Mouse (Mus musculus) CH12.LX (cell line): ENCODE measurements around the gene Hdc. TPM values are rescaled to one million over a fixed set of nuclear protein-coding genes. Genes with fewer than 3 reads are reported as not detected.

Experiments
- DNase-seq: peaks from one replicate; pipeline ENCODE4 v3.0.0-alpha.2; 2013; ENCODE audit errors: extremely low read depth
- H3K27ac ChIP-seq: 2 replicates; pipeline ENCODE4 v1.5.1; 2012; ENCODE audit warnings: low read depth, mild to moderate bottlenecking, control low read depth, moderate library complexity; ENCODE audit not compliant: insufficient read depth
- H3K27me3 ChIP-seq: replicated peaks from 2 replicates; pipeline ENCODE3; 2012; ENCODE audit warnings: inconsistent platforms
- H3K36me3 ChIP-seq, 2 experiments: replicated peaks in 1 of 2; 2 replicates each; pipeline versions ENCODE3 to v1.6.1; 2012; ENCODE audit warnings: inconsistent platforms in 1 of 2, low read length in 1 of 2, mild to moderate bottlenecking in 1 of 2, mixed read lengths in 1 of 2, moderate library complexity in 1 of 2; ENCODE audit not compliant: control insufficient read depth in 1 of 2, insufficient read depth in 1 of 2
- H3K4me1 ChIP-seq, 2 experiments: 2 replicates each; pipeline ENCODE4 v1.6.1; 2012; ENCODE audit warnings: inconsistent platforms in 1 of 2, moderate library complexity in 1 of 2; ENCODE audit not compliant: insufficient read depth in 2 of 2, control insufficient read depth in 1 of 2
- H3K4me2 ChIP-seq: 2 replicates; pipeline ENCODE4 v1.6.1; 2012; ENCODE audit warnings: low read depth, mild to moderate bottlenecking, control low read depth; ENCODE audit not compliant: poor library complexity, insufficient read depth, severe bottlenecking
- H3K4me3 ChIP-seq, 3 experiments: fragments of 150-350 bp in 1 of 3; sonication (generic) in 1 of 3; replicated peaks in 1 of 3; 2 replicates each; pipeline versions ENCODE3 to v1.5.1; 2011 to 2012; ENCODE audit warnings: low read depth in 2 of 3, low read length in 2 of 3, mild to moderate bottlenecking in 2 of 3, moderate library complexity in 2 of 3, control low read depth in 1 of 3, improper control_type of control experiment in 1 of 3, inconsistent platforms in 1 of 3, mixed read lengths in 1 of 3; ENCODE audit not compliant: poor library complexity in 1 of 3
- H3K79me2 ChIP-seq: replicated peaks from 2 replicates; pipeline ENCODE4 v1.6.1; 2012; ENCODE audit warnings: mild to moderate bottlenecking, moderate library complexity; ENCODE audit not compliant: control insufficient read depth, poor library complexity, insufficient read depth, severe bottlenecking; ENCODE audit errors: extremely low read depth
- H3K9ac ChIP-seq: 2 replicates; pipeline ENCODE4 v1.6.1; 2012; ENCODE audit warnings: low read depth, mild to moderate bottlenecking, control low read depth, moderate library complexity; ENCODE audit not compliant: insufficient read depth
- H3K9me3 ChIP-seq: replicated peaks from 2 replicates; pipeline ENCODE3; 2012; ENCODE audit warnings: low read length, inconsistent platforms, mixed read lengths
- BHLHE40 ChIP-seq: IDR thresholded peaks from 2 replicates; pipeline ENCODE4 v1.6.1; 2011; ENCODE audit warnings: mild to moderate bottlenecking, low read depth, low read length, improper control_type of control experiment
- E2F4 ChIP-seq: IDR thresholded peaks from 2 replicates; pipeline ENCODE4 v1.6.1; 2011; ENCODE audit warnings: low read depth, low read length, improper control_type of control experiment; ENCODE audit not compliant: insufficient replicate concordance
- JUND ChIP-seq: conservative IDR thresholded peaks from 2 replicates; pipeline ENCODE4 v1.6.1; 2011; ENCODE audit warnings: low read depth, low read length, improper control_type of control experiment
- KAT2A ChIP-seq: IDR thresholded peaks from 2 replicates; pipeline ENCODE4 v1.6.1; 2012; ENCODE audit warnings: low read length, improper control_type of control experiment, inconsistent platforms; ENCODE audit not compliant: insufficient replicate concordance
- MXI1 ChIP-seq: IDR thresholded peaks from 2 replicates; pipeline ENCODE4 v1.6.1; 2011; ENCODE audit warnings: mild to moderate bottlenecking, low read depth, low read length, improper control_type of control experiment
- NELFE ChIP-seq: IDR thresholded peaks from 2 replicates; pipeline ENCODE4 v1.6.1; 2011; ENCODE audit warnings: low read depth, low read length, improper control_type of control experiment
- POLR2AphosphoS2 ChIP-seq: IDR thresholded peaks from 2 replicates; pipeline ENCODE4 v1.6.1; 2011; ENCODE audit warnings: low read depth, low read length, improper control_type of control experiment
- RAD21 ChIP-seq: IDR thresholded peaks from 2 replicates; pipeline ENCODE4 v1.6.1; 2011; ENCODE audit warnings: low read depth, mild to moderate bottlenecking, low read length, improper control_type of control experiment, moderate library complexity
- SIN3A ChIP-seq: IDR thresholded peaks from 2 replicates; pipeline ENCODE4 v1.6.1; 2012; ENCODE audit warnings: low read length, improper control_type of control experiment, inconsistent platforms
- SMC3 ChIP-seq: IDR thresholded peaks from 2 replicates; pipeline ENCODE4 v1.6.1; 2011; ENCODE audit warnings: low read depth, low read length, improper control_type of control experiment
- TBP ChIP-seq: conservative IDR thresholded peaks from 2 replicates; pipeline ENCODE4 v1.6.1; 2011; ENCODE audit warnings: low read depth, low read length, improper control_type of control experiment
- TCF12 ChIP-seq: IDR thresholded peaks from 2 replicates; pipeline ENCODE4 v1.6.1; 2014; ENCODE audit warnings: low read depth, mild to moderate bottlenecking, inconsistent platforms, low read length, improper control_type of control experiment
- UBTF ChIP-seq: IDR thresholded peaks from 2 replicates; pipeline ENCODE4 v1.6.1; 2012; ENCODE audit warnings: low read depth, mild to moderate bottlenecking, inconsistent platforms, low read length, improper control_type of control experiment, moderate library complexity
- ZC3H11A ChIP-seq: IDR thresholded peaks from 2 replicates; pipeline ENCODE4 v1.6.1; 2012; ENCODE audit warnings: low read depth, mild to moderate bottlenecking, inconsistent platforms, low read length, improper control_type of control experiment
- ZNF384 ChIP-seq: IDR thresholded peaks from 2 replicates; pipeline ENCODE4 v1.6.1; 2012; ENCODE audit warnings: low read depth, low read length, improper control_type of control experiment, inconsistent platforms
- dilution Hi-C: fragments of 300-500 bp; cut with MboI; formaldehyde crosslinking; loops from 2 replicates; pipeline ENCODE4 v1.14.3; 2020; ENCODE audit warnings: low sequenced_read_pairs; ENCODE audit not compliant: extremely low pct_unique_long_range_greater_than_20kb, extremely low pct_ligation_motif_present
- in situ Hi-C: fragments of 300-500 bp; cut with MboI; formaldehyde crosslinking; loops from 3 replicates; pipeline ENCODE4 v1.14.3; 2019; ENCODE audit warnings: low sequenced_read_pairs, low pct_ligation_motif_present, low pct_unique_long_range_greater_than_20kb, mixed read lengths
- polyA plus RNA-seq: library from polyadenylated mRNA; unstranded; fragments of >175 nt; gene quantifications from 2 replicates; pipeline ENCODE4 v1.2.1, GENCODE M21; 2012; ENCODE audit warnings: low read depth; ENCODE audit not compliant: insufficient read length
- total RNA-seq, 2 experiments: library from RNA; depleted of rRNA; stranded (reverse); fragments of 300-350 nt in 1 of 2; fragments of >200 nt in 1 of 2; gene quantifications; 2 replicates each; pipeline ENCODE4 v1.2.3; 2012 to 2014

Gene Hdc
- total and polyA plus RNA-seq, 3 experiments = 1.5 to 1.8 (median 1.6) TPM

DNA sequence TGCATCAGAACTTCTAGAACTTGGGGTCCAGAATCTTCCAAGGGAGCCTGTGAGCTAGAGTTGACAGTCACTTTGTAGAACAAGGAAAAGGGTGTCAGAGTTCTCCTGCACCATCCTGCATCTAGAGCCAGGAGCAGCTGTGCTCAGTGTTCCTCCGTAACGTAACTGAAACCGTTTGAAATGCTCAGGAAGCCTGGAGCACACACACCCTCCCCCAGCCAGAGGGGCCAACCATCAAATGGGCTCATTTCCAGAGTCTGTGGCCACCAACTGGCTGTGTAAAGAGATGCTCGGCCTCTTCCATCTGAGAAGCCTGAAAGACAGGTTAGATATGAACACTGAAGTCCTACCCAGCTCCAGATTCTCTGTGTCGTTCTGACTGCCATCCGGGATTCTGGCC lies 35.1 kb downstream of the Hdc start:
- no peak for DNase-seq
- no peaks in the 10 kb centered on the region; a peak in 1 of 4 replicates for H3K4me1 ChIP-seq
- in situ Hi-C loops = no loop called here
- no peaks in the 10 kb centered on the region for H3K9me3 ChIP-seq
- no peaks in the 10 kb centered on the region for H3K36me3 ChIP-seq
- H3K9ac ChIP-seq = no peak overlapping the region
- no peak for TF ChIP-seq TBP
- no peak for TF ChIP-seq BHLHE40
- H3K4me3 ChIP-seq = no peak overlapping the region
- no peak overlapping the region for H3K4me2 ChIP-seq
- no peaks in the 10 kb centered on the region for H3K27me3 ChIP-seq
- no peaks in the 10 kb centered on the region for H3K79me2 ChIP-seq
- no peak overlapping the region for H3K27ac ChIP-seq
- dilution Hi-C loops = no loop called here

GRCm38 (mm10) chr2:126579282-126579681 lies 39.8 kb downstream of the Hdc start:
- no peaks in the 10 kb centered on the region for H3K27me3 ChIP-seq

GRCm38 (mm10) chr2:126577362-126577761 lies 41.7 kb downstream of the Hdc start:
- dilution Hi-C loops (no loop called here), in situ Hi-C loops (no loop called here)
- Histone ChIP-seq H3K9ac (no peak overlapping the region), H3K27ac (no peak overlapping the region), H3K4me3 (no peak overlapping the region), H3K79me2 (no peaks in the 10 kb centered on the region), H3K4me2 (no peak overlapping the region), H3K9me3 (no peaks in the 10 kb centered on the region), H3K4me1 (peaks cover 1 to 2% of the 10 kb centered on the region in 2 experiments; a peak in 3 of 4 replicates), H3K36me3 (no peaks in the 10 kb centered on the region), H3K27me3 (peaks cover 2% of the 10 kb centered on the region)
- TF ChIP-seq RAD21 (no peak), POLR2AphosphoS2 (no peak), ZNF384 (no peak), TCF12 (no peak), JUND (no peak), NELFE (no peak), UBTF (no peak), E2F4 (no peak), SMC3 (no peak), MXI1 (no peak), ZC3H11A (no peak), SIN3A (no peak)
- no peak for DNase-seq

More at GRCm38 (mm10) chr2:126579282-126579681, 39.8 kb downstream of the Hdc start:
- in situ Hi-C loops = no loop called here
- H3K9ac ChIP-seq = no peak overlapping the region
- no peak for DNase-seq
- no peaks in the 10 kb centered on the region for H3K9me3 ChIP-seq
- dilution Hi-C loops = no loop called here
- H3K4me2 ChIP-seq = no peak overlapping the region
- H3K79me2 ChIP-seq = no peaks in the 10 kb centered on the region
- H3K4me1 ChIP-seq = no peaks in the 10 kb centered on the region; a peak in 1 of 4 replicates
- H3K36me3 ChIP-seq = no peaks in the 10 kb centered on the region
- no peak overlapping the region for H3K27ac ChIP-seq
- H3K4me3 ChIP-seq = no peak overlapping the region
- no peak for TF ChIP-seq KAT2A
- TF ChIP-seq, all 38 proteins: peak for 0
